Mouse (Mus musculus) G1E-ER4 (cell line): ENCODE results near the gene Ube3c. TPM values are rescaled to one million over a fixed set of nuclear protein-coding genes. Genes with fewer than 3 reads are reported as not detected.

Experiments
- GATA1 ChIP-seq: IDR thresholded peaks from one replicate; pipeline ENCODE4 v1.8.0; 2012; ENCODE audit warnings: low read length, inconsistent platforms
- polyA plus RNA-seq: library from polyadenylated mRNA; stranded (reverse); fragments of >175 nt; gene quantifications from 2 replicates; pipeline ENCODE4 v1.2.3, GENCODE M21; 2012

Ube3c gene
- polyA plus RNA-seq, 1 experiment, result 5.2 TPM

DNA sequence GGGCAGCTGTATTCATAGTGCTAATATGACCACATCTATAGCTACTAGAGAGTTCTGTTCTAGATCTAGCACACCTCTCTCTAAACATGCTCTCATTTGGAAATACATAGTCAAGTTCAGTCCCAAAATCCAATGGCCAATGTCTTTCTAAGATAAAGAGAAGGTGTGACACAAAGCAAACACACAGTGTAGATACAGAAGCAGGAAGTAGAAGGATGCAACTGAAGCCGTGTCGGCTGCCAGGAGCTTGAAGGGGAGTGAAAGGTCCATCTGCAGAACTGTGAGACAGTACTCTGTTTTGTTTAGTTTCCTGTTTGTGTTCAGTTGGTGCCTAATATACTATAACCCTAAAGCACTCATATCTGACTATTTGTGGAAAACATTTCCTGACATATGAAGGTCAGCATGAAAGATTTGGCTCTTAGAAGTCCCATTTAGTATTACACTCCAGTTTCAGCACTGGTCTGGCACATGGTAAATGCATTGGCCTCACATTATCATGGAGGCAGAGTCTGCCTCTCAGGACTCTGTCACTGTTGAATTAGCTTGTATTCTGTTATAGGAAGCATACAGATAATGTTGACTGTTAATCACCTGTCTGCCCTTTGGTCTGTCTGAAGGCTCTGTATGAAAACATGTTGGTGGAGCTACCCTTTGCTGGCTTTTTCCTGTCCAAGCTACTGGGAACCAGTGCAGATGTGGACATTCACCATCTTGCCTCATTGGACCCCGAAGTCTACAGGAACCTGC, 88.7 kb downstream of the Ube3c start:
- TF ChIP-seq GATA1, result no peak

GRCm38 (mm10) chr5:29665391-29665790, 96.3 kb downstream of the Ube3c start:
- TF ChIP-seq GATA1, result no peak

DNA sequence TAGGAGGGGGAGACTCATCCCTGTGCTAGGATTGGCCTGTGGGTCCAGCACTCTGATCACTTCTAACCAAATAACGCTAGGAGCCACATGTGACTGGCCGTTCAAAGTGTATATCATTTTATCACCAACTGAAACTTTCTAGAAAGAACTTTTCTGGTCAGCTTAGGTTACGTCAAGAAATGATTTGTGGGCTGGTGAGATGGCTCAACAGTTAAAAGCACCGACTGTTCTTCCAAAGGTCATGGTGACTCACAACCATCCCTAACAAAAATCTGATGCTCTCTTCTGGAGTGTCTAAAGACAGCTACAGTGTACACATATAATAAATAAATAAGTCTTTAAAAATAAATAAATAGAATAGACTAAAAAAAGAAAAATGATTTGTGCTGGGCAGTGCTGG, 103.5 kb downstream of the Ube3c start:
- TF ChIP-seq GATA1, result no peak

- no peak for TF ChIP-seq GATA1
Measured at GRCm38 (mm10) chr5:29674305-29674704, 105.3 kb downstream of the Ube3c start.

- no peak for TF ChIP-seq GATA1
Measured at GRCm38 (mm10) chr5:29676445-29676844, 107.4 kb downstream of the Ube3c start.

DNA sequence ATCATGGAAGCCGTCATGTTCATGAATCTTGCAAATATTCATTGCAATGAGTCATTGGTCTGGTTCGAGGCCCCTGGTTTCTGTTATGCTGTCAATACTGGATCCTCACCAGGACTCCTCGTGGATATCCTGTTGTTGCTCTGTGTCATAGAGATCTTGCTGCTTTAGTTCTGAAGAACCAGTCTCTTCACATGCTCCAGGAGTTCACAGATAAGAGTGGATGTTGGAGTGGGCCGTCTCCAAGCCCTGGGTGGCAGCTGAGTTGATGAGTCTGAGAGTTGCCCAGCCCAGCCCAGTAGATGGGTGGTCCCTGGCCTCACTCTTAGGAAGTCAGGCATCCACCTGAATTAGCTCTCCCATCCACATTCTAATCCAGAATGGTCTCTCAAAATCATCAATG, 116.0 kb downstream of the Ube3c start:
- no peak for TF ChIP-seq GATA1

DNA sequence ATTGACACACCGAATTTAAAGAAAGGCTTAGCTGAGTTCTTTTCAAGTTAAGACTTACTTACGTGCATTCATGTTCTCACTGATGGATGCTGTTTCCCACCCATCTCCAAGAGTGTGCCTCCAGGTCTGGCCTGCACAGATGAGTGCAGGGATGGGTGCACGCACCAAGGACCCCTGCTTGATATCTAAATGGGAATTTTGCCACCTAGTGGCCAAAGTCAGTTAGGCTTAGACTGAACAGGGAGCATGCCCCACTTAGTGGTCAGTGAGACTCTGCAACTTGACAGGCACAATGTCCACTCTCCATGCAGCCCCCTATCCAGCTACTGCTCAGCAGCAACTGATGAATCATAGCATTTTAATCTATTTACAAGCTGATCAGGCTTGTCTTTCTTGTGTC, 118.6 kb downstream of the Ube3c start:
- no peak for TF ChIP-seq GATA1

DNA sequence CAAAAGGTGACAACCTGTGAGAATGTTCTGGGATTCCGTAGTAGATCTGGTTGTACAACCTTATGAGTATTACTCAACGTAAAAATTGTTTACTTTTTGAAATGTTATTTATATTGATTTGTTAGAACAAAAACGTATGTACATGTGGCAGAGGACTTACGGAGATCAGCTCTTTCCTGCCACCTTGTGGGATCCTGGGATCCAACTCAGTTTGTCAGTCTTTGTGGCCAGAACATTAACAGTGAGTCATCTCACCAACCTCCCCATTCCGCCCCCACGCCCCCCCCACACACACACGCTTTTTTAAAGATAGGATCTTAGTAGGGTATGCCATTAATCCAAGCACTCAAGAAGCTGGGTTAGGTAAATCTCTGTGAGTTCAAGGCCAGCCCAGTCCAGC, 119.3 kb downstream of the Ube3c start:
- no peak for TF ChIP-seq GATA1

GRCm38 (mm10) chr5:29698493-29698892, 129.5 kb downstream of the Ube3c start:
- TF ChIP-seq GATA1, result no peak

GRCm38 (mm10) chr5:29699520-29700202, 130.6 kb downstream of the Ube3c start:
- no peak for TF ChIP-seq GATA1

DNA sequence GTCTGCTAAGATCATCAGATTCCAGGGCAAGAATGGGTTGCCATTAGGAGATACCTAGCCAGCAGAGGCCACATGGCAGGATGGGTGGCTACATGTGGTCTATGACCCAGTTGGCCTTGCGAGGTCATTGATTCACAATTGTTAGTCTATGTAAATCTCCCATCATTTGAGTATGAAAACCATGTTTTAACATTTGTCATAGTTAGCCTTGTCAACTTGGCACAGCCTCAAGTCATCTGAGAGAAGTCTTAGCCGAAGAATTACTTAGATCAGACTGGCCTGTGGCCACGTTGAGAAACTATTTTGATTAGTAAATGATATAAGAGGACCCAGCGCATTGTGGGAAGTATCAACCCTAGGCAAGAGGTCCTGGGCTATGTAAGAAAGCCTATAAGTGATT, 138.2 kb downstream of the Ube3c start:
- no peak for TF ChIP-seq GATA1

DNA sequence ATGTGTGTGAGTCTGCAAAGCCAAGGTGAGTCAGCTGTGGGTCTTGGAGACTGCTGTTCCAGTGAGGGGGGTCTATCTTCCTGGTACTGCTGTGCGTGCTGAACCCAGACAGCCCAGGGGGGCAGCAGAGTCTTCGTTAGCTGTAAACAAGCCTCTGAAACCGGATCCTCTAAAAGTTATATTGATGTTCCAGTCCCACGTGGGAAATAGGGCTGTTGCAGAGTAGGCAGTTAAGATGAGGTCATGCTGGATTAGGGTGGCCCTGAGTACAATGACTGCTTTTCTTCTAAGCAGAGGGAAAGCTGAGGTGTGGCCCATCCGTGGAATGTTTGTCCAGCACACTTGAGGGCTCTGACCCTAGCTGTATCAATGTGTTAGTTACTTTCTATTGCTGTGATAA, 139.2 kb downstream of the Ube3c start:
- no peak for TF ChIP-seq GATA1

DNA sequence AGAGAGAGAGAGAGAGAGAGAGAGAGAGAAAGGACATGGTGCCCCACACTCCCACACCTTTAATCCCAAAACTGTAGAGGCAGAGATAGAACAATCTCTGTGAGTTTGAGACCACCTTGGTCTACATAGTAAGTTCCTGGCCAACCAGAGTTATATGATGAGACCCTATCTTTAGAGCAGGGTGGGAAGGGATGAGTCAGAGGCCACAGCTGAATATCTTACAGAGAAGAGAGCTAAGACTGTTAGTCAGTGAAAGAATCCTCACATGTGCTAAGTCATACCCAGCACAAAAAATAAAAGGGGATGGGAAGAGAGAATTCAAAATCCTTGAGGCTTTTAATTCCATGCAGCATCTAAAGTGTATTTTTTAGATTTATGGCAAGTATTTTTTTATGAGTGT, 142.6 kb downstream of the Ube3c start:
- TF ChIP-seq GATA1, result no peak

- TF ChIP-seq GATA1, result no peak
Measured at GRCm38 (mm10) chr5:29712906-29713305, 143.9 kb downstream of the Ube3c start.

GRCm38 (mm10) chr5:29721159-29721558, 152.1 kb downstream of the Ube3c start:
- no peak for TF ChIP-seq GATA1

DNA sequence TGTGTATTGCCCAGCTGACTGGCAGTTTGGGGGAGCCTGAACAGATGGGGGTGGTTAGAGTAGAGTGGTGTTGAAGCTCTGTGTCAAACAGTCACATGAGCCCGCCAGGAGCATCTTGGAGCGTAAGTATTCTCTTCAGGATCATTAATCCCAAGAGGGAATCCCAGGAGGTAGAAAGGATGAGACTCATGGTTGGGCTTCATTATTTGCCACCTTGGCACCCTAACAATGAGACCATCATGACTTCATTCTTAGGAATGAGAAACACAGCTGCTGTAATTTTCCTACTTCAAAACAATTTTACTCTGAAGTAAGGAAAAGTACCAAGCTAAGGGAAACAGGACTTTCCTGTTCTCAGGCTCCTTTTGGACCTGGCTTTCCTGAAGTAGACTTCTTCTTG, 156.3 kb downstream of the Ube3c start:
- no peak for TF ChIP-seq GATA1

Other genes with a start within 250 kb of the Ube3c start
- gene Lmbr1, start 190.9 kb upstream of the Ube3c start, polyA plus RNA-seq, result 1.8 and 3.0 TPM in 2 replicates
- 13.7 and 18.1 TPM in 2 replicates for gene Nom1, start 134.6 kb upstream of the Ube3c start, polyA plus RNA-seq
- gene Mnx1, start 90.8 kb upstream of the Ube3c start, polyA plus RNA-seq, result not detected in 2 replicates
- 176 and 238 TPM in 2 replicates for gene Dnajb6, start 166.4 kb downstream of the Ube3c start, polyA plus RNA-seq
- gene Gm5129, start 166.7 kb downstream of the Ube3c start, polyA plus RNA-seq, result 0.35 TPM in 1 of 2 replicates, not detected in the other